Mouse (Mus musculus): ENCODE data around the gene Mtmr6.
"Not testable (repeated sequence)": the region's sequence is repeated elsewhere in the genome, so short reads cannot be mapped to it uniquely, and the experiment has no call there.

The Mtmr6 gene

GRCm38 (mm10) chr14:60295531-60295930 is 30.5 kb downstream of the Mtmr6 start:
- DNase-seq (ENCODE audit: low spot score) = no peak

GRCm38 (mm10) chr14:60300224-60300991 is 35.4 kb downstream of the Mtmr6 start:
- DNase-seq (ENCODE audit: low spot score) = no peak

- DNase-seq (ENCODE audit: low spot score) = no peak
Measured at GRCm38 (mm10) chr14:60301024-60301423, 36.0 kb downstream of the Mtmr6 start.

GRCm38 (mm10) chr14:60302441-60302840 is 37.4 kb downstream of the Mtmr6 start:
- no peak for DNase-seq (ENCODE audit: low spot score)

GRCm38 (mm10) chr14:60304441-60305220 is 39.6 kb downstream of the Mtmr6 start:
- no peak for DNase-seq (ENCODE audit: low spot score)

GRCm38 (mm10) chr14:60308113-60308512 is 43.1 kb downstream of the Mtmr6 start:
- no peak for DNase-seq (ENCODE audit: low spot score)

- DNase-seq (ENCODE audit: low spot score) = no peak
Measured at GRCm38 (mm10) chr14:60310691-60311090, 45.7 kb downstream of the Mtmr6 start.

- peak; percentile 2 for DNase-seq (ENCODE audit: low spot score)
Measured at GRCm38 (mm10) chr14:60319231-60319630, 54.2 kb downstream of the Mtmr6 start.

GRCm38 (mm10) chr14:60320813-60321212 is 55.8 kb downstream of the Mtmr6 start:
- DNase-seq (ENCODE audit: low spot score) = peak; percentile 1

- DNase-seq (ENCODE audit: low spot score) = not testable (repeated sequence)
Measured at GRCm38 (mm10) chr14:60340001-60340400, 75.0 kb downstream of the Mtmr6 start.

GRCm38 (mm10) chr14:60340570-60340969 is 75.5 kb downstream of the Mtmr6 start:
- DNase-seq (ENCODE audit: low spot score) = no peak

- no peak for DNase-seq (ENCODE audit: low spot score)
Measured at GRCm38 (mm10) chr14:60345326-60345876, 80.4 kb downstream of the Mtmr6 start.

Measured in urinary bladder, postnatal 14 days (tissue).